In the genomic region with DNA sequence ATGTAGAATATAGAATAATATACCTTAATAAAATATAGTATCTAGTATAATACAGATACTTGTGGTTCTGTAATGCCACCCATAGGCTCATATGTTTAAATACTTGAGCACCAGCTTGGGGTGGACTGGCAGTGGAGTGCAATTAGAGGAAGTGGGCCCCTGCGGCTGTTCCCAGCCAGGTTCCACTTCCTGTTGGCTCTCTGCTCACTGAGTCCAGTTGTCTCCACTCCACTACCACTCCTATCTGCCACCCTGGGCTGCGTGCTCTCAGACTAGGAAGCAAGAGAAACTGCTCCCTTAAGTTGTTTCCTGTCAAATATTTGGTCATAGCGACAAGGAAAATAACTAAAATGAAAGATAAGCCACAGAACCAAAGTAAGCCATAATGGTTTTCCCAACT, we compare ENCODE assay signal across 16 mouse cellular contexts. TPM values are rescaled to one million over a fixed set of nuclear protein-coding genes. Genes with fewer than 3 reads are reported as not detected.
DNase-seq lines count a peak whose midpoint lies in the region; ATAC-seq and TF ChIP-seq lines count a peak whose summit lies in the region.
"Had no signal": no experiment of that assay in that cellular context is flagged by ENCODE, and none has a peak within 500 bp of the region (broad histone marks: within the 10 kb centered on the region; RNA-seq: fewer than 3 reads in every experiment).

No protein-coding gene starts in this region.

- no peak for ATAC-seq in kidney, embryonic 15.5 days (replicated peaks; ENCODE audit: low FRiP score)
- peak; percentile 30; the same call in 1 of the 2 replicates for ATAC-seq in liver, embryonic 16.5 days (ENCODE audit: low read depth)
- ATAC-seq in intestine, postnatal 0 days: no peak
- ATAC-seq: intestine, embryonic 16.5 days had no signal

- no peak overlapping the region for H3K4me3 ChIP-seq in kidney, embryonic 15.5 days (replicated peaks)
- H3K4me3 ChIP-seq in liver, embryonic 16.5 days (ENCODE audit: low read depth, low read length): no peak overlapping the region
- H3K4me3 ChIP-seq in intestine, postnatal 0 days (ENCODE audit: low read depth, low read length): no peak overlapping the region
- H3K4me3 ChIP-seq: forebrain, embryonic 10.5 days; hindbrain, embryonic 13.5 days; limb, embryonic 10.5 days had no signal

- no peak overlapping the region for H3K4me2 ChIP-seq in kidney, embryonic 15.5 days
- no peak overlapping the region for H3K4me2 ChIP-seq in liver, embryonic 16.5 days (ENCODE audit: low read depth, low read length)
- no peak overlapping the region for H3K4me2 ChIP-seq in intestine, postnatal 0 days (replicated peaks; ENCODE audit: low read depth)
- H3K4me2 ChIP-seq: hindbrain, embryonic 13.5 days had no signal

- TF ChIP-seq CTCF in intestine, postnatal 0 days (IDR thresholded peaks at IDR 0.05; ENCODE audit: low read depth): no peak

- H3K36me3 ChIP-seq in kidney, embryonic 15.5 days: peaks cover 87% of the 10 kb centered on the region
- H3K36me3 ChIP-seq in liver, embryonic 16.5 days (ENCODE audit: control insufficient read depth, insufficient read depth): peaks cover 58% of the 10 kb centered on the region
- H3K36me3 ChIP-seq in splenic B cell, adult 2 months (ENCODE audit: control insufficient read depth, insufficient read depth, low read length, poor library complexity, severe bottlenecking): peaks cover 13% of the 10 kb centered on the region
- peaks cover 81% of the 10 kb centered on the region for H3K36me3 ChIP-seq in intestine, postnatal 0 days (ENCODE audit: control insufficient read depth, insufficient read depth)

- no peaks in the 10 kb centered on the region for H3K9me3 ChIP-seq in kidney, embryonic 15.5 days (replicated peaks)
- no peaks in the 10 kb centered on the region for H3K9me3 ChIP-seq in liver, embryonic 16.5 days (replicated peaks; ENCODE audit: control insufficient read depth, low read length)
- no peaks in the 10 kb centered on the region for H3K9me3 ChIP-seq in intestine, postnatal 0 days (ENCODE audit: control insufficient read depth)
- H3K9me3 ChIP-seq: forebrain, embryonic 10.5 days; hindbrain, embryonic 13.5 days; limb, embryonic 10.5 days had no signal

- peak; percentile 18 for DNase-seq in kidney, adult 9 months
- DNase-seq in spleen, postnatal 36 days (ENCODE audit: low spot score in 2 of 2): peak; percentile 46 to 49
- no peak for DNase-seq in spleen, postnatal 14 days (ENCODE audit: low spot score in 2 of 2)
- peak; percentile 65 for DNase-seq in splenic B cell, adult 2 months (ENCODE audit: low read depth, low spot score)
- no peak for DNase-seq in embryo, embryonic 9.5 days (ENCODE audit: extremely low spot score)
- DNase-seq: adrenal gland, postnatal 14 days; gastrocnemius, postnatal 25 days; right cerebral cortex, postnatal 14 days; thymus, adult 2 months had no signal

- H3K4me1 ChIP-seq in kidney, embryonic 15.5 days: no peaks in the 10 kb centered on the region
- H3K4me1 ChIP-seq in liver, embryonic 16.5 days (ENCODE audit: control insufficient read depth, low read depth, low read length): no peaks in the 10 kb centered on the region
- no peaks in the 10 kb centered on the region for H3K4me1 ChIP-seq in intestine, postnatal 0 days (replicated peaks; ENCODE audit: control insufficient read depth, insufficient read depth, low read length)
- H3K4me1 ChIP-seq: forebrain, embryonic 10.5 days; hindbrain, embryonic 13.5 days; limb, embryonic 10.5 days had no signal

- H3K27me3 ChIP-seq in kidney, embryonic 15.5 days: no peaks in the 10 kb centered on the region
- no peaks in the 10 kb centered on the region for H3K27me3 ChIP-seq in liver, embryonic 16.5 days (ENCODE audit: control insufficient read depth, insufficient read depth, low read depth, low read length)
- H3K27me3 ChIP-seq in splenic B cell, adult 2 months (ENCODE audit: control insufficient read depth, insufficient read depth, low read length, poor library complexity, severe bottlenecking): no peaks in the 10 kb centered on the region
- H3K27me3 ChIP-seq in intestine, postnatal 0 days (replicated peaks; ENCODE audit: control insufficient read depth, insufficient read depth, low read length): no peaks in the 10 kb centered on the region
- H3K27me3 ChIP-seq: hindbrain, embryonic 13.5 days had no signal

- WGBS in kidney, embryonic 15.5 days: 86% methylated on average over 3 of the region's 3 CpGs
- WGBS in liver, embryonic 16.5 days (ENCODE audit: insufficient replicate concordance): 45% methylated on average over 3 of the region's 3 CpGs
- WGBS in intestine, postnatal 0 days: 78% methylated on average over 3 of the region's 3 CpGs

- H3K27ac ChIP-seq in kidney, embryonic 15.5 days: no peak overlapping the region
- no peak overlapping the region for H3K27ac ChIP-seq in liver, embryonic 16.5 days (ENCODE audit: low read length)
- no peak overlapping the region for H3K27ac ChIP-seq in intestine, postnatal 0 days (ENCODE audit: low read depth, low read length)
- H3K27ac ChIP-seq: forebrain, embryonic 10.5 days; hindbrain, embryonic 13.5 days; limb, embryonic 10.5 days had no signal

- no peak overlapping the region for H3K9ac ChIP-seq in kidney, embryonic 15.5 days
- H3K9ac ChIP-seq in liver, embryonic 16.5 days (ENCODE audit: low read depth, low read length): no peak overlapping the region
- no peak overlapping the region for H3K9ac ChIP-seq in intestine, postnatal 0 days (ENCODE audit: low read depth, low read length)
- H3K9ac ChIP-seq: hindbrain, embryonic 13.5 days had no signal

RNA-seq across cellular contexts. Expression of a gene that starts 37.7 kb away (rescaled TPM):
- 24.3 and 24.7 TPM in 2 replicates for polyA plus RNA-seq in kidney, embryonic 15.5 days (2015; fragmentation: Nextera tagmentation; extraction: Ambion mirVana)
- polyA plus RNA-seq in liver, embryonic 16.5 days (2015; fragmentation: Nextera tagmentation; extraction: Ambion mirVana): 14.5 and 15.9 TPM in 2 replicates
- polyA plus RNA-seq in intestine, postnatal 0 days (2015; fragmentation: Nextera tagmentation; extraction: Ambion mirVana): 16.9 and 18.3 TPM in 2 replicates

RNA-seq across cellular contexts. Expression of a gene that starts 37.8 kb away (rescaled TPM):
- 50.9 and 53.9 TPM in 2 replicates for polyA plus RNA-seq in kidney, embryonic 15.5 days (2015; fragmentation: Nextera tagmentation; extraction: Ambion mirVana)
- polyA plus RNA-seq in liver, embryonic 16.5 days (2015; fragmentation: Nextera tagmentation; extraction: Ambion mirVana): 60.4 and 63.7 TPM in 2 replicates
- polyA plus RNA-seq in intestine, postnatal 0 days (2015; fragmentation: Nextera tagmentation; extraction: Ambion mirVana): 133 and 150 TPM in 2 replicates

Comparison
In these comparisons a context has a peak if more than half of its experiments do, and no peak if none do; other contexts are left out.
1. DNase-seq: peak in kidney, adult 9 months (single experiment), spleen, postnatal 36 days (2 of 2) and splenic B cell, adult 2 months (single experiment); none in spleen, postnatal 14 days (0 of 2) and embryo, embryonic 9.5 days (single experiment).